Mouse (Mus musculus) heart, adult 2 months (tissue): ENCODE data around the gene Zfp706.

Experiments
- CTCF ChIP-seq: fragments of 200-600 bp; IDR thresholded peaks from 2 replicates; pipeline ENCODE4 v1.8.1; 2022; ENCODE audit warnings: antibody characterized with exemption, mild to moderate bottlenecking, moderate library complexity
- EP300 ChIP-seq: fragments of 200-500 bp; IDR thresholded peaks from 2 replicates; pipeline ENCODE4 v1.6.1; 2011; ENCODE audit warnings: low read depth, low read length, control low read depth; ENCODE audit not compliant: insufficient read depth
- POLR2A ChIP-seq: fragments of 200-500 bp; IDR thresholded peaks from 2 replicates; pipeline ENCODE4 v1.6.1; 2011; ENCODE audit warnings: mild to moderate bottlenecking, low read depth, low read length, control low read depth; ENCODE audit not compliant: insufficient read depth

GRCm38 (mm10) chr15:36966940-36967339 is 40.6 kb downstream of the Zfp706 start:
- no peak for TF ChIP-seq EP300
- no peak for TF ChIP-seq CTCF
- TF ChIP-seq POLR2A = no peak
